Mouse (Mus musculus) left cerebral cortex, postnatal 4 days (tissue): ENCODE results near the gene Arl2. TPM values are rescaled to one million over a fixed set of nuclear protein-coding genes. Genes with fewer than 3 reads are reported as not detected.
A peak's percentile ranks its signal among the peaks of the same experiment; 100 is the strongest.
"Not testable (repeated sequence)": the region's sequence is repeated elsewhere in the genome, so short reads cannot be mapped to it uniquely, and the experiment has no call there.

Source experiments
- DNase-seq: peaks from one replicate; pipeline ENCODE4 v3.0.0-alpha.2; 2022
- intact Hi-C: fragments of 180-260 bp; cut with DNase I; formaldehyde crosslinking; loops from one replicate; pipeline ENCODE4 v1.15.1; 2025
- total RNA-seq, 2 experiments: library from RNA; stranded (reverse); gene quantifications; 2 replicates each; pipeline ENCODE4 v1.2.3; 2021

Arl2 gene
- total RNA-seq = 10 to 100 TPM; 54.3 to 62.5 TPM

DNA sequence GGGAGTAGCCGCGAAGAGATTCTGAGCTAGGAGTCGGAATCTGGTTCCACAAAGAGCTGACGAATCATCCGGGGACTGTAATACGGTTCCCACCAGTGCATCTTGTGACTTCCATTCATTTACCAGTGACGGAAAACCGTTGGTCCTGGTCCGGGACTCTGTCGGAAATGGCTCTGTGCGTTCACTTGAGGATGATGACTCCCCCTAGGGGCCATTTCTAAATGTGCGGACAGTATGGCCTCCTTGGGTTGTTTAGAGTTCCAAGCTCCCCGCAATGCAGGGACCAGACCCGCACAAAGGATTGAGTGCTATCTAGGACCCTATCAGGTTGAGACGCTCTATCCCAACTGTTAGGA is at the start of gene Arl2:
Gene Arl2, minus strand, starts transcription at position 155 of the 356 bp plus-strand sequence.
- intact Hi-C loops = no loop called here
- peak; percentile 85 for DNase-seq

DNA sequence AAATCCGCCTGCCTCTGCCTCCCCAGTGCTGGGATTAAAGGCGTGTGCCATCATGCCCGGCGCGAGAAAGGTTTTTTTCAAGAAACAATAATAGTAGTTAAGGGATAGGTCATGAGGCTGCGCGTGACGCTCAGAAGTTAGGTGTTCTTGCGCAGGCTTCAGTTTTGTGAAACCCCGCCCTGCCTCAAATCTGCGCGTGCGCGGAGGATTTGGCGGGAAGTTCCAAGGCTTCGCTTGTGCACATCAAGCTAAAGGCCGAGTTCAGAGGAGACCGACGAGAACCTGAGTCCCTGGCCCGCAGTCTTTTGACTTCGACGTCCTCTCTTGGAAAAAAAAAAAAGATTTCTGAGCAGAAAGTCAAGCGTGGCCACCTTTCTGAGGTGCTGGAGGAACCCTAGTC is 42.8 kb upstream of the Arl2 start, which contains the start of gene Majin:
Gene Majin, plus strand, starts transcription at position 258 of the 400 bp plus-strand sequence.
- intact Hi-C loops = no loop called here
- no peak for DNase-seq

DNA sequence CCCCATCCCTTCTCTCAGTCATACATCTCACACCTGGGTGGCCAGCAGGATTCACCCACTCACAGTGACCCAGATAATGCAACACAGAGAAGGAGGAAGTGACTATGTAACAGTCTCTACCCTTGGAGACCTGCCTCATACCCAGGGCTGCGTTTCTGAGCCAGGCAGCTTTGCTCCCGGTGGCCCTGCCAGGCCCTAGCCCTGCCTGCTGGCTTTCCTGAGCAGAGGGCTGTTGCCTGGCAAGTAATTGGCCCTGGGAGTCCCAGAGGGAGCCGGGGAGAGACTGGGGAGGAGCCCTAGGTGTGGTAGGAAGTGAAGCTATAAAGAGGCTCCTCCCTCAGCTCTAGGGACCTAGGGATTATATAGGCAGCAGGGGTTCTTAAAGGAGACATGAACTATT is 41.2 kb upstream of the Arl2 start:
- intact Hi-C loops = no loop called here
- DNase-seq = peak; percentile 26

DNA sequence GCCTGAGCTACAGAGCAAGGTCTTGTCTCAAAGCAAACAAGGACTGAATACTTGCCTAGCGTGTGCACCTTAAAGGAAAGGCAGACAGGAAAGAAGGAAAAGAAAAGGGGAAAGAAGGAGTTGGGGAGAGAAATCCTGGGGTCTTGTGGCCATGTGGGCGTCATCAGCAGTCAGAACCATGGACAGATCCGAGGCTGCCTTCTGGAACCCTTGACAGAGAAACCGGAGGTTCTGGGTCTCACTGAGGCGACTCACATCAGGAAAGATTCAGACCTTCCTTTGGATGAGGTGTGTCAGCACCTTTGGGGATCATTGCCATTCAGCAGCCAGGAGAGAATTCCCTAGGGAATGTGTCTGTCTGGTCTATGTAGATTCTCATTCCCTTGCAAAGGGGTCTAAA is 40.3 kb upstream of the Arl2 start:
- intact Hi-C loops = no loop called here
- DNase-seq = no peak

DNA sequence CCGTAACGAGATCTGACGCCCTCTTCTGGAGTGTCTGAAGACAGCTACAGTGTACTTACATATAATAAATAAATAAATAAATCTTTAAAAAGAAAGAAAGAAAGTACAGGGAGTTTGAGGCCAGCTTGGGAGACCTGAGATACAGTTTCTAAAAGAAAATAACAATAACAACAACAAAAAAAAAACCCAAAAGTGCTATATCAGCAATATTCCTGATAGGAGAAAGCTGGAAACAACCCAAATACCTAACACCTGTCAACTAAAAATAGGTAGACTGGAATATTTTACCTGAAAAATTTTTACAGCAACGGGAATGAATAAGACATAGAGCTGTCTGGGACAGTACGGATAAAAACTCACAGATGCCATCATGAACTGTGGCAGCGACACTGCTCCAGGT is 37.4 kb upstream of the Arl2 start:
- intact Hi-C loops = no loop called here
- no peak for DNase-seq

DNA sequence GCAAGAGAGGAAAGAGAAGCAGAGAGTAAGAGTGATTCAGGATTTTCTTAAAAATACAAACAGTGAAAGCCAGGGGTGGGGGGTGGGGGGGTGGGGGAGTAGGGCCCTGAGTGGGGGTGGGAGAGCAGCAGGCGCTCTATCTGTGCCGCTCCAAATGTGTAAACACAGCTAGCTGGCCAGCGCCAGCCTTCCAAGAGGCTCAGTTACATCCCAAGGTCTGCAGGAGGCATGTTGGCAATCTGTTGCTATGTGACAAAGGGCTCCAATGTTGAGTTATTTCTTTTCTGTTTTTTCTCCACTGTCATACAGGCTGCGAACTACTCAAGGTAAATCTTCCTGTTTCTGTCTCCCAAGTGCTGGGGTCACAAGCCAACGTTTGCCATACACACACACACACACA is 33.4 kb upstream of the Arl2 start:
- intact Hi-C loops = no loop called here
- peak; percentile 17 for DNase-seq

DNA sequence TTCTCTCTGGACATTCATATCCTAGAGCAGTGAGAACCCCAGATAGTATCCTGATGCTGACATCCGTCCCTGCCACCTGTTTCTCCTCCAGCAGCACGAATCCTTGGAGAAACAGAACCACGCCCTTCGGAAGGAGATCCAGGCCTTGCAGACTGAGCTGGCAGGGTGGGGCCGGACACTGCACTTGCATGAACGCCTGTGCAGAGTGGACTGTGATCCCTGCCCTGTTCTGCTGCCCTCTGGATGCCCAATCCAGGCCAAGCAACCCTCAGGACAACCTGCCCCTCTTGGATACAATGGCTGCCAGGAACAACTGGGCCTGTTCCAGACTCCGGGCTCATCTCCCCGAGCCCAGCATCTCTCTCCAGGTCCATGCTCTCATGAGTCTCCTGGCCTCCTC is 29.9 kb upstream of the Arl2 start:
- no peak for DNase-seq
- intact Hi-C loops = no loop called here

DNA sequence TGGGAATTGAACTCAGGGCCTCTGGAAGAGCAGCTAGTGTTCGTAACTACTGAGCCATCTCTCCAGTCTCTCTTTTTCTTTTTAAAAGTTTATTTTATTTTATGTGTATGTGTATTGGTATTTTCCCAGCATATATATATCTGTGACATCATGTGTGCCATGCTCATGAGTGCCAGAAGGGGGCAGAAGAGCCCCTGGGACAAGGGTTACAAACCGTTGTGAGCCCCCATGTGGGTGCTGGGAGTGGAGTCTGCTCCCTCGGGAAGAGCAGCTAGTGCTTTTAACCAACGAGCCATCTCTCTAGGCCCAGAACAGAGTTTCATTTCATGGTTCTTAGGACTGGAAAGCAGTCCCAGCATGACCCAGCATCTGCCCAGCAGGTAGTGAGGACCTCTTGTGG is 25.4 kb upstream of the Arl2 start:
- no peak for DNase-seq
- intact Hi-C loops = no loop called here

DNA sequence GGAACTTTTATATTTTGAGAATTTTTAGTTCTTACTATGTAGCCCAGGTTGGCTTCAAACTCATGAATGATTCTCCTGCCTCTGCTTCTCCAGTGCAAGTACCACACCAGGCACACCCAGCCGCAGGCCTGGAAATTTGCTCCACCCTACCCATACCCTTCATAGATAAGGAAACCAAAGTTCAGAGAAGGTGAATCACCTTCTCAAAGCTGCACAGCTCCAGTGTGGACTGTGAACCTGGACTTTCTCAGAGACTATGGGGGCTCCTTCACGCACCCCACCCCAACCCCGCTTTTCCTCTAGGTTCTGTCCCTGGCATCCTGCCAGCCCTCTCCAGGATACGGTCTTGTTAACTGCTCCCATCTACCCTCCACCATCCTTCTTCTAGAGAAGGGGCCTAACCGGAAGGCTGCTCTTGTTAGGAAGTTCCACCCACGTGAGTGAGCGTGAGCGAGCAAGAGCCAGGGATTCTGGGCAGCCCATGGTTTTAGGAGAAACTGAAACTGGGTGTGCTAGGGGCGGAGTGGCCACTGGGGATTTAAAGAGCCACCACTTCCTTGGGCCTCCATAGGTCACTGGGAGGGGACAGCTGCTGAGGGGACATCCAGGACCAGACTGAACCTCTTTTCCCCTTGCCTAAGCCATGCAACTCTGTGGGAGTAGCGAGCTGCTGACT is 22.7 kb upstream of the Arl2 start:
- DNase-seq = no peak
- intact Hi-C loops = no loop called here

DNA sequence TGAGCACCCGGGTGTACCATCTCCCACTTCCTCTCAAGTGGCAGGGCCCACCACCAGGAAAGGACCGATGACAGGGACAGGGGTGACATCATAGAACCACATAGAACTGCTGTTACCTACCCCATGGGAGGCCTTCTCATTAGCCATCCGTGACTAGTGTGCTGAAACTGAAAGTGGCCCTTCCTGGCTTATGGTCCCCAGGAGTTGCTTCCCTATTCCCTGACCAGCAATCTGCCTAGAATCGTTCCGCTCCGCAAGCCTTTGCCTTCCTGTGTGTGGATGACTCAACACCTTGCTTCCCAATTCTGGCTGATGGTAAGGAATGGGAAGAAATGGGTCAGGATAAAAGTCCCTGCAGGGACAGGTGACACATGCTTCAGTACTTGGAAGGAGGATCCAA is 15.9 kb upstream of the Arl2 start:
- intact Hi-C loops = loop anchor here (10.0 kb wide), 1 partner anchor 168 kb away; no protein-coding TSS in a partner anchor
- DNase-seq = no peak

DNA sequence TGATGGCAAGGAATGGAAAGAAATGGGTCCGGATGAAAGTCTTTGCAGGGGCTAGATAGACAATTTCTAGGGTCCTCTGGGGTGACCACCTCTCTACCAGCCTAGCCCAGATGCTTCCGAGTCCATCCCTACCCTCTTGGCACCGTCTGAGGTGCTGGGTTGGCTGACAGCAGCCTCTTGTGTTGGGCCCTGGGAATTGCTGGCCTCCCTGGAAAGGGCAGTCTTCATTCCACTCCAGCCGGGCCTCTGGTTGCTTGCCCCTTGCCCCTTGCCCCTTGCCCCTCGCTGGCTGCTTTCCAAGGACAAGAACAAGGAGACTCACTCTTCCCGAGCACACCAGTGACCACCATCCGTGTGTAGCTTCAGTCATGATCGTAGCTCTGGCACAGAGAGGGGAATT is 15.0 kb upstream of the Arl2 start:
- DNase-seq = no peak
- intact Hi-C loops = loop anchor here (10.0 kb wide), 1 partner anchor 168 kb away; no protein-coding TSS in a partner anchor

DNA sequence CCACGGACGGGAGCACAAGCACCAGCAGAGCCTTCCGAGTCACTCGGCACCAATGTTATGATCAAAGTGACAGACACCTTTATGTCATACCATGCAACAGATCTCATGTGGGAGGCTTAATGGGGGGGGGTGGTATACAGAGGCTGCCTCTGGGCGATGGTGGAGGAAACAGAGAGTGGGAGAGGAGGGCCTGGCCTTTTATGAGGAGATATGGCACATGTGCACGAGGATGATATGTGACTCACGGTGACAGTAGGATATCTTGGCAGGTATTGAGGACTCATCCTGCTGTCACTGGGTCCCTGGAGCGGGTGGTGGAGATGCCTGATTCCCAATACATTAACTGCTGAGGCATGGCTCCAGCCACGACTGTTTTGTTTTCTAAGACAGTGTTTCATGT is 13.8 kb upstream of the Arl2 start:
- intact Hi-C loops = loop anchor here (10.0 kb wide), 1 partner anchor 170 kb away; no protein-coding TSS in a partner anchor

DNA sequence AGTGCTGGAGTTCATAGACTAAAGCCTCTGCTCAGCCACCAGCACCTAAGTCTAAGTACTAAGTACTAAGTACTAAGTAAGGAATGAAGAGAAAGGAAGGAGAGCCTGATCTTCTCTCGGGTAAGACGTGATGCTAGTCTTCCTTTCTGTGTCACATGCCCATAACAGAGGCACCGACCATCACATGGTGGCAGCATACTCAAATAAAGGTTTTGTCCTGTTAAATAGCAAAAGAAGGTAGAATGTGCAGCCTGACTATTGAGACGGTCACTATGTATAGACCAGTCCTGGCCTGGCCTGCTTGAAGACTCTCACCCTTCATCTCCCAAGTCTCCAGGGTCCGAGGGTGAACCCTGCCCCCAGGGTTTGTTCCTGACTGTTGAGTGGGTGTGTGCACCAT is 3.5 kb upstream of the Arl2 start:
- intact Hi-C loops = no loop called here
- no peak for DNase-seq

More for the DNA sequence above, 13.8 kb upstream of the Arl2 start:
- no peak for DNase-seq

DNA sequence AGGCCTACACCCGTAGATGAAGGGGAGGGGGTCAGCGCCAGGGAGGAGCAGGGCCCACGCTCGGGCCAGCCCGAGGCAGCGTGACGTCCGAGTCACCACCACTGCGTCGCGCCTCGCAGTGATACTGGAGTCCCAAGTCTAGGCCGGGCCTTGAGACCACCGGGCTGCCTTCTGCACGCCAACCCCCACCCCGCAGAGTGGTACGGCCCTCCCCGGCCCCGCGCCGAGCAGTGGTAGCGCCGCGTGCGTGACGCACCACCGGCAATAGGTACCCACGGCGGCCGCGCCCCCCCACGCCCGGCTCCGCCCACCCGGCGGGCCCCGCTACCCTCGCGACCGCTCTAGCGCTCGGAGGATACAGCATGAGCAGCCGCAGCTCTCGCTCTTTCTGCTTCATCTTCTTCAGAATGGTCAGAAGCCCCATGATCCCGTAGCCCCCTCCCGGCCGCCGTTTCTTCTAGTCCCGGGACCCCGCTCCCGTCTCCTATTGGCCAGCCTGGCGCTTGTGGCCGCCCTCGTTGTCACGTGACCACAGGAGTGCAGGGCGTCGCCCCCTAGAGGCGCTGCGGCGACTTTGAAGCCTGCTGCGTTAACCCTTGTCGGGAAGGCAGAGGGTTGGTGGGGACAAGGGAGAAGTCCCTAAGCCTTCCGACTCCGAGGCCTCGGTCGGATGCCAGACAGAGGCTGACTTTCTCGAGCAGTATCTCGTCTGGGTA is 512 bp downstream of the Arl2 start, which contains the start of gene Batf2:
Gene Batf2, plus strand, starts transcription at position 306 of the 716 bp plus-strand sequence.
- DNase-seq = peak; percentile 96
- intact Hi-C loops = no loop called here

DNA sequence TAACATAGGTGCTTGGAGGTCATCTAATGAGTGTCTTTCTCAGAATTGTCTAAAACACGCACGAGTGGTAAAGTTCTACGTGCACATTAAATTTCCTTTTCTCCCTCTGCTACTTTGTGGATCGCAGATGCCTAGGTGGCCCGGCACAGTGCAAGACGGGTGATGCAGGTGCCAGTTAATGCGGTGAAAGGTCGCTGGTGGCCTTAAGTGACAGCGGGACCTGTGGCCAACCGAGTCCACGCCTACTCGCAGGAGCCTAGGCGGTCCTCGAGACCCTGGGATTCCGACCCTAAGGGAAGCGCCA is 1.0 kb downstream of the Arl2 start:
- no peak for DNase-seq
- intact Hi-C loops = no loop called here

DNA sequence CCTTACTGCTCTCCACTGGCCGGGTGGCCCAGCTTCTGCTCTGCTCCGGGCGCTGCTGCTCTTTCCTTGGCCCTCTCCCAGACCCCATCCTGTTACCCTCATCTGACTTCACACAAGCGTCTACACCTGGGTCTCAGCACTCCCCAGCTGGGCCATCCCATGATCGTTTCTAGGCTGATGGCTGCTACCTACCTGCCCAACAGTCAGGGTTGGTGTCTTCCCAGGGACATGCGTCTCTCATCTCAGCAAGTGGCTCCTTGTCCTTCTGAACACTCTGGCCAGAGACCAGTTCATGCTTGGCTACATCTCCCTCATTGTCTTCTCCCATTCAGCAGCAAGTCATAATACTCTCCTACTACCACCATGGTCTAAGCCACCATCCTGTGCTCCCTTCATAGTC is 1.6 kb downstream of the Arl2 start:
- intact Hi-C loops = no loop called here
- no peak for DNase-seq

DNA sequence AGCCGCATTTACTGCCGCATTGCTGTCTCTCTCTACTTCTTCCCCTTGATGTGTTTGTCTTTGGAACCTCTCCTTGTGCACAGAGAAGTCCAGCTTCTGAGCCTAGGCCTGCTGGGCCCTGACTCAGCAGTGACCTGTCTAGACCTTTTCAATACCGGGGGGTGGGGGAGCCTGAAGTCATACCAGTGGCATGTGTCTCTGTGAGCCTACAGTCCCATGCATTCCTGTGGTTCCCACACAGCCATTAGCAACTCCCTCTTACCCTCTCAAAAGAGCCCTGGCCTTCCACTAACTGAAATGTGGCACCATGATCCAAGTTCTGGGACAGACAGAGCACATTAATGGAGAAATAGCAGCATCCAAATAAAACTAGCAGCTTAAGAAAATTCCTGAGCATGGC is 5.0 kb downstream of the Arl2 start:
- intact Hi-C loops = no loop called here
- DNase-seq = no peak

DNA sequence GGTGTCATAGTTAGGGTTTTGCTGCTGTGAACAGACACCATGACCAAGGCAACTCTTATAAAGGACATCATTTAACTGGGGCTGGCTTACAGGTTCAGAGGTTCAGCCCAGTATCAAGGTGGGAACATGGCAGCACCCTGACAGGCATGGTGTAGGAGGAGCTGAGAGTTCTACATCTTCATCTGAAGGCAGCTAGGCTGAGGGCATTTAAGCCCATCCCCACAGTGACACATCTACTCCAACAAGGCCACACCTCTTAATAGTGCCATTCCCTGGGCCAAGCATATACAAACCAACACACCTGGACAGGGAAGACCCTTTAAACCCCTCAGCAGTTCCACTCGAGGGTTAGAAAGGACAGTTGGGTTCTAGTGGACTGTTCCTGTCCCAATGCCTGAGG is 8.2 kb downstream of the Arl2 start:
- intact Hi-C loops, DNase-seq: not testable (repeated sequence)

DNA sequence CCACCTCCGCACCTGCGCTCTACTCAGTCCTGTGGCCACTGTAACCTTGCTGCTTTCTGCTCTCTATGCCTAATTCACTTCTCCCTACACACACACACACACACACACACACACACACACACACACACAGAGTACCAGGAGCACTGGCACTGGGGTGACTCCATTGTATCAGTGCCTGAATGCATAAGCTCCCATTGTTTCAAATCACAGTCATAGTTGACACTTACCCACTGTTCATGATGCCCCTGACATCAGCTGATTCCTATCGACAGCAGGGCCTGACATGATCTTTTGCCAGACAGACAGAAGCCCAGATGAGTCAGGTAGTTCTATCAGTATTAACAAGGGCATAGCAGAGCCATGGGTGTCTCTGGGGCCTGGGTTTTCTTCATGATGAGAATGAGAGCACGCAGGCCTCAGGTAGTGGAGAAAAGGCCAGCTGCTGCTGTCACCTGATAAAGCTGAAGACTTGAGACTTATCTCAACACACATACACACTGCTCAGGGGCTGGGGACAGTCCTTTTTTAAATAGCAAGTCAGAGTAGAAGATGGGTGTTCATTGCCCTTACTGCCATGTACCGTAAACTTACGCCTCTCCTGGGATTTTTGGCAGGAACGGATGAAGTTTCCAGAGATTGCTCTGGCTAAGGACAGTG is 9.0 kb downstream of the Arl2 start:
- no peak for DNase-seq
- intact Hi-C loops = no loop called here

DNA sequence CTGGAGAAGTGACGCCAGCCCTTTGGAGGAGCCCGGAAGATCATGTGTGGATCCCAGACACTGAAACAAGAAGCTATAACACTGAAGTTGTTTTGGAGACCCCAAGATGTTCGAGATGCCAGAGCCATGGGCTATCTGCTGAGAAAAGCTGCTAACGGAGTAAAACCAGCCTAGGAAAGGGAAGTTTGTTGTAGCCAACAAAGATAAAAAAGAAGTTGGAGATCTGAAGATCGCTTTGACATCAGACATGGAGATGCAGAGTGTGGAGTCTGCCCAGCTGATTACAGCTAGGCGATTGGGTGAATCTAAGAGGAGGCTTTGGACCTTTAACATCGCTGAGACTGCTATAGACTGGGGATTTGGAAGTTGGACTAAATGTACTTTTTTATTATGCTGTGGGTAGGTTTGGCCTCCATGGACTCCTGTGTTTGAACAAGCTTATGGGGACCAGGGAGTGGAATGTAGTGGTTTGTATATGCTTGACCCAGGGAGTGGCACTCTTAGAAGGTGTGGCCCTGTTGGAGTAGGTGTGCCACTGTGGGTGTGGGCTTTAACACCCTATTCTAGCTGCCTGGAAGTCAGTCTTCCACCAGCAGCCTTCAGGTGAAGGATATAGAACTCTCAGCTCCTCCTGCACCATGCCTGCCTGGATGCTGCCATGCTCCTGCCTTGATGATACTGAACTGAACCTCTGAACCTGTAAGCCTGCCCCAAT is 10.8 kb downstream of the Arl2 start:
- DNase-seq, intact Hi-C loops: not testable (repeated sequence)

DNA sequence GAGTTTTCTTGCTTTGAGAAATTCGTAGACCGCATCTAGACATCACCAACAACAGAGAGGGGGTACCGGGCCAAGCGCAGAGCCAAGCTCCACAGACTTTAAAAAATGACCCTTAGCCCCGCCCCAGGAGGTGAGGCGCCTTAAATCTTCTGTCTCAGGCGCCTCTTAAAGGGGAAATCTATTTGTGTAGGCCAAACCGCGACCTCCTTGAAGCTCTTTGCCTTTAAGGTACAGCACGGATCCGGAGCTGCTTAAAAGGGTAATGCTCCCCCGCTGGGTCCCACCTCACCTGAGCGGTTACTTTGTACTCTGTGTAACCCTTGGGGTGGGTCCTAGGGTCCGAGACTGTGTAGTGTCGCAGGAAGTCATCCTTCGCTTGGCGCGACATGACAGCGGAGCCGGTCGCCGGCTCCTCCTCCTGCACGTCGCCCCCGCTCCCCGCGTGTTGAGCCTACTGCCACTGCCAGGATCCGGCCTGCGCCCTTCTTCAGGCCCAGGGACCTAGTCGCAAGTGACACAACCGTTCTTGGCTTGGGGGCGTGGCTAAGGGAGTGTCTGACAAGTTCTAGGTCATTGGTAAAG is 13.5 kb downstream of the Arl2 start, which contains the start of gene Snx15:
Gene Snx15, minus strand, starts transcription at position 545 of the 582 bp plus-strand sequence.
- intact Hi-C loops = no loop called here
- peak; percentile 96 for DNase-seq
